Mouse (Mus musculus): ENCODE measurements around the gene Slc9a3r2.

GRCm38 (mm10) chr17:24699473-24699872, 49.3 kb upstream of the Slc9a3r2 start:
- TF ChIP-seq CTCF (IDR thresholded peaks at IDR 0.05; ENCODE audit: low read depth) (no peak), EP300 (IDR thresholded peaks at IDR 0.05; ENCODE audit: low read depth) (no peak)
